Mouse (Mus musculus) right cerebral cortex, postnatal 25 days (tissue): ENCODE data around the gene Comp.
A peak's percentile ranks its signal among the peaks of the same experiment; 100 is the strongest.

Source experiments
- DNase-seq: peaks from one replicate; pipeline ENCODE4 v3.0.0; 2022

The Comp gene

DNA sequence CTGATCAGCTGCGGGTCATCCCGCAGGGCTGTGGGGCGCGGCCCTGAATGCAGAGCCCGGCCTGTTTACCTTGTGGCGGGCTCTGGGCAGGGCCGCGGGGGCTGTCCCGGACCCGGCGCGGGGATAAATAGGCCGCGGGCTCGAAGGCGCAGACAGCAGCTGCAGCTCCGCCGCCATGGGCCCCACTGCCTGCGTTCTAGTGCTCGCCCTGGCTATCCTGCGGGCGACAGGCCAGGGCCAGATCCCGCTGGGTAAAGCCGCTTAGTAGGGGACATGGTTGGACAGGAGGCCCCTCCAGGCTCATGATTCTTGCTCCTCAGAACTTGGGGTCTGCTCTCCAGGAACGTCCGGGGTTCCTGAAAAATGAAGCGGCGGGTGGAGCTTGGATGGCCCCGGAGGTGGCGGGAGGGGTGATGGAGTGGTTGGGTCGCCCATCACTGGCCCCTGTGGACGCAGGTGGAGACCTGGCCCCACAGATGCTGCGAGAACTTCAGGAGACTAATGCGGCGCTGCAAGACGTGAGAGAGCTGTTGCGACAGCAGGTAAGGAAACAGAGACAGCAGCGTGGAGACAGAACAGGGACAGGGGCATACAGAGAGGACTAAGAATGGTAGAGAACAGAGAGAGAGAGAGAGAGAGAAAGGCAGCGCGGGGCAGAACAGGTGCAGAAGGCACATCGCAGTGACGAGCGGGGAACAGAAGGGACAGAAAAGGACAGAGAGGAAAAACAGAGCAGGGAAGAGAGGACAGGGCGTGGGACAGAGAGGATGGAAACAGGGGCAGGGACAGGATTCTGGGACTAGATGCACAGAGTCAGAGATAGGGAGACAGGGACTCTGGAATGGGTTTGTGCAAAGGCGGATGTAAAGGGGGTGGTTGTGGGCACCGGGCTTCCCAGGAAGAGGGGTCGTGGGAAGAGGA, at the start of gene Comp:
TSS of gene Comp (plus strand) at position 162 of the 921 bp plus-strand sequence.
- no peak for DNase-seq

- no peak for DNase-seq
These were observed 49.6 kb upstream of the Comp start for GRCm38 (mm10) chr8:70323716-70324115.

DNA sequence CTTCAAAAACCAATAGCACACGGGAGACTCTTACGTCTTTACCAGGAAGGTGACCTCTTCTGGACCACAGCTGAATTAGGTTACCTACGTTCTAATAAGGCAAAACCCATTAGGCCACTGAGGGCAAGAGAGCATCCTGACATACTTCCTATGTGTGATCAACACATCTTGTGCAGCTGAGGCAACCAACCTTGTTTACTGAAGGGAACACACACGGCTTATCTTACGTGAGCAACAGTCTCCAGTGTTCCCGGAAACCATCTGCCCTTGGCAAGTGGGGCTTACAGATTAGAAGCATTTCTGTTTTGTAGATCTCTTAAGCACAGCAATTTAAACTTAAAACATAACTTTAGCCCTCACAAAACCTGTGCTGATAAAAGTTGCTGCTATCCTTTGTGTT, 45.8 kb upstream of the Comp start:
- no peak for DNase-seq

DNA sequence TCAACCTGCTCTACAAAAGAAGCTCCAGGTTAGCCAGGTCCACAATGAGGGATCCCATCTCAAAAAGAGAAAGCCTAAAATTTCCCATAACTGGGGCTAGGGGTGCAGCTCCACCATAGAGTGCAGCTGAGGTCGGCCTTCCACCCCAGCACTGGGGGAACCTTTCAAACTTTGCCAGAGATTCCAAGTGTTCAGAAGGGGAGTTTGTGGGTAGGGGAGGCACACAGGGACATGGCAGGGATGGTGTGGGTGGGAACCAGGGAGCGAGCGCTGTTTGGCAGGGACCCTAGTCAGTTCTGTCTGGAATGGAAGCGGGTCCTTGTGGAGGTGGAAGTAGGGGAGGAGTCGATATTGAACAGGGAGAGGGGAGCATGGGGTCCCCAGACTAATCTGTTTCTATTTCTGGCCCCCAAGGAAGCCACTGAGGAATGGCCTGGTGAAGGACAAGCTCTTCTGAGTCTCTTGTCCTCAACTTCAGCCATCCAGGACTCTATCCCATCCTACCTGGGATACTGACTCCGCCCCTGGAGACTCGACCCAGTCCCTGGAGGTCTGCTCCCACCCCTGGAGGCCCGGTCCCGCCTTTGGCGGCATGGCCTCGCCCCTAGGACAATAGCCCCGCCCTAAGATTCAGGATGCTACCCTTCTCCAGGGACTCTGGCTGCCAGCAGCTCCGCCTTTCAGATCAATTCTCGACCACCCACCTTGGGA, 44.1 kb upstream of the Comp start, which contains the start of gene Gdf1:
TSS of gene Gdf1 (plus strand) at position 694 of the 711 bp plus-strand sequence.
- DNase-seq, result no peak

- no peak for DNase-seq
These were observed 43.3 kb upstream of the Comp start for GRCm38 (mm10) chr8:70329835-70330740.

DNA sequence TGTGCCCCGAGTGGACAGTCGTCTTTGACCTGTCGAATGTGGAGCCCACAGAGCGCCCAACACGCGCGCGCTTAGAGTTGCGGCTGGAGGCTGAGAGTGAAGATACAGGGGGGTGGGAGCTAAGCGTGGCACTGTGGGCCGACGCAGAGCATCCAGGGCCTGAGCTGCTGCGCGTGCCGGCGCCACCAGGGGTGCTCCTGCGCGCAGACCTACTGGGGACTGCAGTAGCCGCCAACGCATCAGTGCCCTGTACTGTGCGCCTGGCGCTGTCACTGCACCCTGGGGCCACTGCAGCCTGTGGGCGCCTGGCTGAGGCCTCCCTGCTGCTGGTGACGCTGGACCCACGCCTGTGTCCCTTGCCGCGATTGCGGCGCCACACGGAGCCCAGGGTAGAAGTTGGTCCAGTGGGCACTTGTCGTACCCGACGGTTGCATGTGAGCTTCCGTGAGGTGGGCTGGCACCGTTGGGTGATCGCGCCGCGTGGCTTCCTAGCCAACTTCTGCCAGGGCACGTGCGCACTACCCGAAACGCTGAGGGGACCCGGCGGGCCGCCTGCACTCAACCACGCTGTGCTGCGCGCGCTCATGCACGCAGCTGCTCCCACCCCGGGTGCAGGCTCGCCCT, 42.5 kb upstream of the Comp start:
- peak; percentile 70 for DNase-seq

GRCm38 (mm10) chr8:70331526-70331925, 41.8 kb upstream of the Comp start:
- no peak for DNase-seq

DNA sequence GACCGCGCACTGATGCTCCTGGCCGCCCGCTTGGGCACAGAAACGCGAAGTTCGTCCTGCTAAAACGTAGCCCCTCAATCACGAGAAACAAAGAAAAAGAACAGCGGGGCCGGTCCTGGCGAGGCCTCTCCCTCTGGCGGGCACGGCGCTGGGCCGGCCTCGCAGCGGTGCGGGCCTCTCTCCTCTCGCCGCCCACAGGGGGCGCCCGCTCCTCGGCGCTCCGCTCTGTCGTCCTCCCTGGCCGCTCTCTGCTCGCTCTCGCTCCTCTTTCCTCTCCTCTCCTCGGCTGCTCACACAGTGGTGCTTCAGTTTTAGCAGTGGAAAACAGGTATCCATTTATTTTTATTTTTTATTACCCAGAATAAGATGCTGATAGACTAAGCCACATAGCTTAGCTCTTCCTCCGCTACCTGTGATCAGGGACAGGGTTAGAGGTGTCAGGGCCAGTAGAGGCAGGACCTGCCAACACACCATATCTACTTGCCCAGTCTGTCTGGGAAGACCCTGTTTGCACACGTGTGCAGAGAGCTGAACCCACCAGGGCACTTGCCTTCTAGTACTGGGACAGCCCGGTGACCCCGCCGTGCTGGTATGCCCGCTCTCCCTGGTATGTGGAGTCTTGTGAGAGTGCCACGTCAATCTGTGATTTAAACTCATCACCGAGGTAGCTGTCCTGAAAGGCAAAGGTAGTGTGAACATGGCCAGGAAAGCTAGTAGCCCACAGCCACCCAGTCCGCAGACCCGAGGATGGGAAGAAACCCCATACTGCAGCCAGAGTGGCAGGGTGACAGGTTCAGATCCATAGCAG, 41.1 kb upstream of the Comp start:
- DNase-seq, result peak; percentile 84

- no peak for DNase-seq
These were observed 40.5 kb upstream of the Comp start for GRCm38 (mm10) chr8:70332878-70333202.

DNA sequence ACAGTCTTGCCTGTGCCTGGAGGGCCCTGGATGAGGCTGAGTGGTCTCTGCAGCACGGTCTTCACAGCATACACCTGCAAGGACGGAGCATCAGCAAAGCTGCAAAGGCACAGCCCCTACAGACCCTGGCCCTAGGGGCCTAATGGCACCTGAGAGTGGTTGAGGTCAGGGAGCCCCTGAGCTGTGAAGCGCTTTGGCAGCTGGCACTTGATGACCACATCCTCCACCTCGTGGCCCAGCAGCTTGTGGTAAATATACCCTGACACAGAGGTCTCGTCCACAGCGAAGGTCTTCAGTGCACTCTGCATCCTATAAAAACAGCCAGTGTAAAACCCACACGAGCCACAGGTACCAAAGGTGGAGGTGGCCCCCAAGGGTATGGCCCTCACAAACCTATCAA, 34.4 kb upstream of the Comp start:
- DNase-seq, result no peak

GRCm38 (mm10) chr8:70340659-70341058, 32.7 kb upstream of the Comp start:
- DNase-seq, result no peak

- no peak for DNase-seq
These were observed 31.4 kb upstream of the Comp start for GRCm38 (mm10) chr8:70342007-70342406.

GRCm38 (mm10) chr8:70343076-70343475, 30.3 kb upstream of the Comp start:
- DNase-seq, result no peak

DNA sequence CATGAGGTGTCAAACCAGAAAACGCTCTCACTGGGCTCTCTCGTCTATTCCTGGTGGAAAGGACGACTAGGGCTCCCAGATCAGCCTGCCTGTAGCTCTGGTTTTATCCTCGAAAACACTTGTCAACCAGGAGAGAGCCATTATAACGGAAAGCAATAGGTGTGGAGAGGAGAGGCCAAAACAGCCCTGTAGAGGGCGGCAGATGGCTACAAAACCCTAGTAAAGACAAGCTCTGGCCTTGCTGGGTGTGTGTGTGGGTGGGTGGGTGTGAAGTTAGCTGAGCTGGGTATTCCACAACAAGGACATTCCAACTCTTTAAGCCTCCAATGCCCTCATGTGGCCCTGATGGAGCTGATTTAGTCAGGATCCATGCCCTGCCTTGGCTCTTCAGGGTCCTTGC, 29.7 kb upstream of the Comp start:
- DNase-seq, result no peak

DNA sequence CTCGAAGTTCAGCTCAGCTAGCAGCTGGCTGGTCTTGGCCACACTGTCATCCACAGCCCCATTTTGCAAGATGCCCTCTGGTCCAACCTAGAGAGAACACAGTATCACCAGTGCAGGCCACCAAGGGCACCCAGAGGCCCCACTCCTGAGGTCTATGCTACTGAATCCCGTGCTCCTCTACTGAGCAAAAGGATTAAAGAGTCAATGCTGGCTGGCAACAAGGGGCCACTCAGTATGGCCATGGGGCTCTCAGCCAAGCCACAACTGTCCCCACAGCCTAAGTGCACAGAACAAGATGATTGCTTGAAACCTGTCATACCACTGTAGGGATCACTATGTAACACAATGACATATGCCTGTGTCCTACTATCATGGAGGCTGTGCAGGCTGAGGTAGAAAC, 29.1 kb upstream of the Comp start:
- no peak for DNase-seq

- no peak for DNase-seq
These were observed 25.9 kb upstream of the Comp start for GRCm38 (mm10) chr8:70347443-70347842.

DNA sequence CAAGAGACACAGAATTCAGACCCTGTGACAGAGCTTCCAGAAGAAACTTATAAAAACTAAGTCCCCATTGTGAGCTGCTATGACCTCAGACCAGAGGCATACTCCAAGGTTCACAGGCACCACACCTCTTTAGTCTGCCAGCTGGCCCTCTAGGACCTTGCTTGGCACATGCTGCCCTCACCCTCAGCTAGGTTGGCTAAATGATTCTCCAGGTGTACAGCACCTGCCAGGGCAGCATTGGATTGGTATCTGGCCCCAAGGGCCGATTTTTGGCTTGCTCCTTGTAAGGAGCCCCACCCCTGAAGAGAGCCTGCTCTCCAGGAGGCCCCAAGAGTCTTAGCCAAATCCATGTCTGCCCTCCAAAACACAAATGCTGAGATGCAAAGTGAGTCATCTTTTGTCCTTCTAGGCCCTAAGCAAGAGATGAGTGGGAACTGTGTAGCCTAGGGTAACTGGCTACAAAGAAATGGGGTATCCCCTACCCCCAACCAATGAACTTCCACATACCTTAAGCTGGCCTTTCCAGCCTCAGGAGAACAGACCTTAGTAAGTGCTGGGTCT, 25.4 kb upstream of the Comp start:
- no peak for DNase-seq

DNA sequence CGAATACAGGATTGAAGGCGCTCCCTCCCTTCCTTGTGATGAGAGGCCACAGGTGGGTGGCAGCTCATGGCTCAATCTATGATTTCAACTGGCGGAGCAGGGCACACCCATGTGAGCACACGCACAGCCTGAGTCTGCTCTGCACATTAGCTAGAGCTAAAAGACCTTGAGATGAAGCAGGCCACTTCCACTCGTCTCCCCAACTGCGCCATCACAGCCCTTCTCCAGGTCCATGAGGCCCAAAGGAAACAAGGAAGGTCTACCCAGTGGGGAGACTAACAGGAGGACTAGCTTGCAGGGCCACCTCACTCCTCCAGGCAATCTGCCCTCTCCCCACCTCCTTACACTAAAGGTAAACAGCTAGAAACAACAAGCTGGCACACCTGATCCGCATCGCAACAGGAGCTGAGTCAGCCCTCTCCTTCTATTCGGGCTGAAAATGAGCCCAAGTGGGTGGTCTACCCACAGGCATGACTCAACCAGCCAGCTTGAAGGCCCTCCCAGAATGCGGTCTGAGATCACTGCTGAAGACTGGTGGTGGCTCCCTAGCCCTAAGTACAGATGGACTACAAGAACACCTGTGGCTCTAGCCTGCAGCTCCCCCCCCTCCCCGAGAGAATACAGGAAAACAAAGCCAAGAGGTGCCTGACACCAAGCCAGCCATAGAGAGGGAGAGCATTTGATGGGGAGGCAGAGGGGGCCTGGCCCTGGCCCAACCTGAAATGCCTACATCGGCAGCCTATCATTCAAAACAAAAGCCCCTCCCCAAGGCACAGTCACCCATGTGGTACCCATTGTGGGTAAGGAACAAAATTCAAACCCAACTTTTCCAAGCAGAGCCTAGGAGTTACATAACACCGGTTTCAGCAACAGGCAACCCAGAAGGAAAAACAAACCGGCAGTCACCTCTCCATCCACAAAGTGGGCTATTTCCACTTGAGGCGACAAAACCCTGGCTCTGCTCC, 22.0 kb upstream of the Comp start:
- DNase-seq, result peak; percentile 56

DNA sequence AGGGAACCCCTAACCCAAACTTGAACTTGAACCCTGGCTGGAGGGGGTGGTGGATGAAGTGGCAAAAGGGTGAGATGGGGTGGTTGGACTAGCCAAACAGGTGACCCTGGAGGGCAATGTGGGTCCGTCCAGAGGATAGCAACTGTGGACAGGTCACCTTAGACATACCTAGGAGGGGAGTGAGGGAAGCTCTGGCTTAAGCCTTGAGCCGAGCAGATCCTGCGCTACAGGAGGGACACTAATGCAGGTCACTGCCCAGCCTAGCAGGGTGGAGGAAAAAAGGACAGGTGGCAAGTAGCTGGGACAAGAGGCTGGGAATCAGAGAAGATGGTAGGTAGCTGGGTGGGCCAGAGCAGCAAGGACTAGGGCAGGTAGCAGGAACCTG, 21.4 kb upstream of the Comp start:
- no peak for DNase-seq

- no peak for DNase-seq
These were observed 20.7 kb upstream of the Comp start for GRCm38 (mm10) chr8:70352657-70353151.
